Mouse (Mus musculus) layer of hippocampus, postnatal 14 days (tissue): ENCODE results near the gene Olfr978. TPM values are rescaled to one million over a fixed set of nuclear protein-coding genes. Genes with fewer than 3 reads are reported as not detected.
"Not testable (repeated sequence)": the region's sequence is repeated elsewhere in the genome, so short reads cannot be mapped to it uniquely, and the experiment has no call there.

ENCODE experiments used
- DNase-seq, 2 experiments: peaks; one replicate each; pipeline ENCODE4 v3.0.0; 2021 to 2022; ENCODE audit warnings: low spot score in 2 of 2, mixed read lengths in 1 of 2
- long read RNA-seq, 2 experiments: library from polyadenylated mRNA; stranded (forward); transcript quantifications; one replicate each; pipeline ENCODE4 v2.0.0; 2021
- total RNA-seq, 2 experiments: library from RNA; stranded (reverse); gene quantifications; 2 replicates each; pipeline ENCODE4 v1.2.3; 2021

Olfr978 gene
- total RNA-seq, result not detected
- long read RNA-seq, experiment 1, result 0 reads
- long read RNA-seq, experiment 2, result 0 reads

- DNase-seq, result no peak
These were observed at the start of gene Olfr978 for GRCm38 (mm10) chr9:39991813-39992212. Gene Olfr978, plus strand, starts transcription at chr9:39992113.

- no peak for DNase-seq
These were observed 40.0 kb upstream of the Olfr978 start, which contains the start of gene Olfr975 for GRCm38 (mm10) chr9:39951946-39952345. Gene Olfr975, minus strand, starts transcription at chr9:39952046.

GRCm38 (mm10) chr9:39961033-39961432 lies 30.9 kb upstream of the Olfr978 start, which contains the start of gene Olfr976:
Gene Olfr976, minus strand, starts transcription at chr9:39961133.
- not testable (repeated sequence) for DNase-seq

DNA sequence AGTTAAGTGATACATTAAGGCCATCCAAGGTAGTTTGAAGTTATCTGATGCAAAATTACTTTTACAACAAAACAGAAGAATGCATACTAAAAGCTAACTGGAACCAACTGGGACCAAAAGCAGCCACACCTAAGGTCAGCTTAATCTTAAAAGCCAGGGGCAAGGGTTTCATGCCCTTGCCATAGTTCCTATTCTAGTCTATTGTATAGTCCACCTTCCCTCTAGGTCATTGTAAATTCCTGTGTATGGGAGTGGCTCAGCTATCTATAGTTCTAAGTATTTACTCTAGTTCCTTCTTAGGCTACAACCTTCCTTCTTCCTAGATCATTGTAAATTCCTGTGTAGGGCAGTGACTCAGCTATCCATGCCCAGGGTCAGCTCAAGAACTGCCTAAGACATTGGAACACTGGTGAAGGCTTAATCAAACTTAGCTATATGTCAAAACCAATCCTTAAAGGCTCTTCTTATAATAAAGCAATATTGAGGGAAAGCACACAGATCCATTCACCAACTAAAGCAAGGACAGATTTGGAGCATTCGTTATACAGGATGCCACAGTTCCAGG lies 15.2 kb upstream of the Olfr978 start:
- DNase-seq, result not testable (repeated sequence)

DNA sequence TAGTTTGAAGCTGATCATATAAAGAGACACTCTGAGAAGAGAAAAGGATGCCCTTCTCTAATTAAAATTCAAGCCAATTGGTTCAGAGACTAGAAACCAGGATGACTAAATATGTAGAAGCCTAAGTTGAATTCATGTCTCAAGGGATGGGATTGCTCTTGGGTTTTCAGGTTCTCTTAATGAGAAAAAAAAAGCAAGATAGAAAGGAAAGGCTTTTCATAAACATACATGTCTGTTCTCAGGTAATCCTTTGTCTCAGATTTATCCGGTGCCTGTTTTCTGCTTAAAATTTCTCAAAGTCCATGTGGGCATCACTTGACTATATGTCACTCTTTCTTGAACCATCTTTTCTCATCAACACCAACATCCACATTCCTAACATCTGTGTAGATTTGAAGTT lies 11.5 kb downstream of the Olfr978 start, which contains the start of gene Olfr979:
TSS of gene Olfr979 (minus strand) at position 101 of the 400 bp plus-strand sequence.
- no peak for DNase-seq

DNA sequence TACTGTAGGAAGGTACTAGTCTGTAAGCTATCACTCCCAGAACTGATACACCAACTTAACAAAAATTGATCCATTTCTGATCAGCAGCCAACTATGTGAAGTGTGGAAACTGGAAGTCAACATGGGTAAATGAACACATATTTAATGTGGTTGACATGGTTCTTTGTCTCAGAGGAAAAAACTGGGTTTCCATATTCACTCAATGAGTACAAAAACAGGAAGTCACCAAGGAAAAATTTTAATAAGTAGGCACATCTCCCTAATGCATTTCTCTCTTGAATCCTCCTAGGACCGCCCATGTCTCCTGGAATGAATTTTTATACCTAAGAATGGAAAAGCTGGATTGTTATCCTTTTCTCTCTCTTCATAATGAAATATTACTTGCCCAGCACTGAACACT lies 17.6 kb downstream of the Olfr978 start, which contains the start of gene Olfr980:
TSS of gene Olfr980 (minus strand) at position 101 of the 400 bp plus-strand sequence.
- no peak for DNase-seq

- DNase-seq, result no peak
These were observed 29.3 kb downstream of the Olfr978 start, which contains the start of gene Olfr981 for GRCm38 (mm10) chr9:40021164-40021563. Gene Olfr981, plus strand, starts transcription at chr9:40021464.

Other genes starting within 250 kb of the Olfr978 start
- not detected for gene Olfr967, start 245.9 kb upstream of the Olfr978 start, total RNA-seq
- gene Olfr968, start 208.9 kb upstream of the Olfr978 start, total RNA-seq, result not detected
- not detected for gene Olfr969, start 201.2 kb upstream of the Olfr978 start, total RNA-seq
- gene Olfr970, start 183.3 kb upstream of the Olfr978 start, total RNA-seq, result not detected
- gene Olfr971, start 155.2 kb upstream of the Olfr978 start, total RNA-seq, result not detected
- gene Olfr972, start 125.7 kb upstream of the Olfr978 start, total RNA-seq, result not detected
- gene Olfr229, start 84.8 kb upstream of the Olfr978 start, total RNA-seq, result not detected
- gene Olfr974, start 54.6 kb upstream of the Olfr978 start, total RNA-seq, result not detected
- gene Olfr975, start 40.1 kb upstream of the Olfr978 start, total RNA-seq, result not detected
- not detected for gene Olfr976, start 31.0 kb upstream of the Olfr978 start, total RNA-seq
- gene Olfr979, start 11.4 kb downstream of the Olfr978 start, total RNA-seq, result not detected
- not detected for gene Olfr980, start 17.5 kb downstream of the Olfr978 start, total RNA-seq
- gene Olfr981, start 29.4 kb downstream of the Olfr978 start, total RNA-seq, result not detected
- not detected for gene Olfr982, start 81.7 kb downstream of the Olfr978 start, total RNA-seq
- not detected for gene Olfr983, start 101.5 kb downstream of the Olfr978 start, total RNA-seq
- under 1 TPM in 1 of 2 experiments, not detected in 1; 0.07 TPM for gene Olfr984, start 122.1 kb downstream of the Olfr978 start, total RNA-seq
- gene Olfr985, start 138.1 kb downstream of the Olfr978 start, total RNA-seq, result not detected
- gene Tmem225, start 156.0 kb downstream of the Olfr978 start, total RNA-seq, result not detected
- under 1 TPM in 1 of 2 experiments, not detected in 1; 0.12 TPM for gene Olfr986, start 188.8 kb downstream of the Olfr978 start, total RNA-seq
- gene Zfp202, start 200.2 kb downstream of the Olfr978 start, total RNA-seq, result 1 to 10 TPM; 3.3 to 3.5 TPM